Mouse (Mus musculus): Measurements from ENCODE around the gene Msi2.

The Msi2 gene

GRCm38 (mm10) chr11:88592099-88592498 is 126.2 kb downstream of the Msi2 start:
- no peak for DNase-seq (ENCODE audit: low spot score in 2 of 2)

- no peak for DNase-seq (ENCODE audit: low spot score in 2 of 2)
These were observed 127.7 kb downstream of the Msi2 start for GRCm38 (mm10) chr11:88590647-88591046.

- DNase-seq (ENCODE audit: low spot score in 2 of 2), result no peak
These were observed 128.7 kb downstream of the Msi2 start for GRCm38 (mm10) chr11:88589641-88590040.

GRCm38 (mm10) chr11:88588688-88589210 is 129.6 kb downstream of the Msi2 start:
- no peak for DNase-seq (ENCODE audit: low spot score in 2 of 2)

- DNase-seq (ENCODE audit: low spot score in 2 of 2), result no peak
These were observed 130.6 kb downstream of the Msi2 start for GRCm38 (mm10) chr11:88587710-88588109.

- DNase-seq (ENCODE audit: low spot score in 2 of 2), result no peak
These were observed 132.4 kb downstream of the Msi2 start for GRCm38 (mm10) chr11:88585880-88586279.

GRCm38 (mm10) chr11:88585171-88585632 is 133.1 kb downstream of the Msi2 start:
- DNase-seq (ENCODE audit: low spot score in 2 of 2), result no peak

GRCm38 (mm10) chr11:88583866-88584265 is 134.4 kb downstream of the Msi2 start:
- no peak for DNase-seq (ENCODE audit: low spot score in 2 of 2)

GRCm38 (mm10) chr11:88583259-88583833 is 135.0 kb downstream of the Msi2 start:
- DNase-seq (ENCODE audit: low spot score in 2 of 2), result no peak

GRCm38 (mm10) chr11:88582781-88583180 is 135.5 kb downstream of the Msi2 start:
- DNase-seq (ENCODE audit: low spot score in 2 of 2), result no peak

GRCm38 (mm10) chr11:88582021-88582707 is 136.1 kb downstream of the Msi2 start:
- DNase-seq (ENCODE audit: low spot score in 2 of 2), result no peak

- DNase-seq (ENCODE audit: low spot score in 2 of 2), result no peak
These were observed 136.9 kb downstream of the Msi2 start for GRCm38 (mm10) chr11:88581375-88581774.

GRCm38 (mm10) chr11:88578700-88579099 is 139.6 kb downstream of the Msi2 start:
- no peak for DNase-seq (ENCODE audit: low spot score in 2 of 2)

- DNase-seq (ENCODE audit: low spot score in 2 of 2), result no peak
These were observed 141.2 kb downstream of the Msi2 start for GRCm38 (mm10) chr11:88577076-88577475.

GRCm38 (mm10) chr11:88576233-88576998 is 141.9 kb downstream of the Msi2 start:
- peak in 1 of 2 experiments; percentile 51 for DNase-seq (ENCODE audit: low spot score in 2 of 2)

- DNase-seq (ENCODE audit: low spot score in 2 of 2), result no peak
These were observed 143.5 kb downstream of the Msi2 start for GRCm38 (mm10) chr11:88574575-88575360.

- DNase-seq (ENCODE audit: low spot score in 2 of 2), result no peak
These were observed 145.3 kb downstream of the Msi2 start for GRCm38 (mm10) chr11:88573013-88573412.

GRCm38 (mm10) chr11:88572461-88572860 is 145.9 kb downstream of the Msi2 start:
- DNase-seq (ENCODE audit: low spot score in 2 of 2), result no peak

GRCm38 (mm10) chr11:88570715-88571202 is 147.6 kb downstream of the Msi2 start:
- DNase-seq (ENCODE audit: low spot score in 2 of 2), result no peak

- DNase-seq (ENCODE audit: low spot score in 2 of 2), result no peak
These were observed 151.4 kb downstream of the Msi2 start for GRCm38 (mm10) chr11:88566613-88567606.
